Mouse (Mus musculus) left cerebral cortex, adult 2 months (tissue): ENCODE data around the gene Syt16. TPM values are rescaled to one million over a fixed set of nuclear protein-coding genes. Genes with fewer than 3 reads are reported as not detected.

Source experiments
- DNase-seq, 2 experiments: peaks; one replicate each; pipeline ENCODE4 v3.0.0; 2021 to 2022; ENCODE audit warnings: low spot score in 2 of 2, mixed read lengths in 1 of 2; ENCODE audit errors: extremely low spot score in 1 of 2
- H3K27ac ChIP-seq: fragments of 200-600 bp; 2 replicates; pipeline ENCODE4 v1.8.1; 2022
- H3K4me3 ChIP-seq: fragments of 200-600 bp; 2 replicates; pipeline ENCODE4 v1.8.1; 2022
- CTCF ChIP-seq: fragments of 200-600 bp; IDR thresholded peaks from 2 replicates; pipeline ENCODE4 v1.8.1; 2022; ENCODE audit warnings: antibody characterized with exemption, mild to moderate bottlenecking, moderate library complexity
- intact Hi-C: fragments of 180-260 bp; cut with DNase I; formaldehyde crosslinking; loops from one replicate; pipeline ENCODE4 v1.15.1; 2025
- total RNA-seq, 2 experiments: library from RNA; stranded (reverse); gene quantifications; 2 replicates each; pipeline ENCODE4 v1.2.3; 2021

The Syt16 gene
- total RNA-seq, 2 experiments from 2014 or later = 78.1 to 82.7 TPM

- no peak overlapping the region for H3K4me3 ChIP-seq
- no peak overlapping the region for H3K27ac ChIP-seq
- peak in 1 of 2 experiments; percentile 38 for DNase-seq
- no peak for TF ChIP-seq CTCF
- intact Hi-C loops = loop anchor here (2.0 to 5.0 kb wide), 3 partner anchors 80 to 132 kb away; no protein-coding TSS in a partner anchor
Measured at GRCm38 (mm10) chr12:74188815-74189214, 191.4 kb downstream of the Syt16 start.

- H3K4me3 ChIP-seq = no peak overlapping the region
- no peak for DNase-seq
- intact Hi-C loops = loop anchor here (2.0 to 5.0 kb wide), 3 partner anchors 81 to 133 kb away; no protein-coding TSS in a partner anchor
- no peak for TF ChIP-seq CTCF
- no peak overlapping the region for H3K27ac ChIP-seq
Measured at GRCm38 (mm10) chr12:74189840-74190239, 192.4 kb downstream of the Syt16 start.

GRCm38 (mm10) chr12:74190297-74190696, 192.8 kb downstream of the Syt16 start:
- intact Hi-C loops = no loop called here
- Histone ChIP-seq H3K27ac (no peak overlapping the region), H3K4me3 (no peak overlapping the region)
- no peak for DNase-seq
- no peak for TF ChIP-seq CTCF

- Histone ChIP-seq H3K4me3 (no peak overlapping the region), H3K27ac (no peak overlapping the region)
- DNase-seq = no peak
- no peak for TF ChIP-seq CTCF
- intact Hi-C loops = no loop called here
Measured at GRCm38 (mm10) chr12:74192552-74192951, 195.1 kb downstream of the Syt16 start.

GRCm38 (mm10) chr12:74201410-74201809, 203.9 kb downstream of the Syt16 start:
- no peak overlapping the region for H3K4me3 ChIP-seq
- intact Hi-C loops = no loop called here
- DNase-seq = no peak
- H3K27ac ChIP-seq = no peak overlapping the region
- TF ChIP-seq CTCF = no peak

GRCm38 (mm10) chr12:74202431-74203042, 205.1 kb downstream of the Syt16 start:
- no peak overlapping the region for H3K27ac ChIP-seq
- no peak for DNase-seq
- TF ChIP-seq CTCF = no peak
- intact Hi-C loops = no loop called here
- H3K4me3 ChIP-seq = no peak overlapping the region

- Histone ChIP-seq H3K27ac (no peak overlapping the region), H3K4me3 (no peak overlapping the region)
- intact Hi-C loops = no loop called here
- DNase-seq = no peak
- TF ChIP-seq CTCF = no peak
Measured at GRCm38 (mm10) chr12:74212156-74212555, 214.7 kb downstream of the Syt16 start.

- H3K4me3 ChIP-seq = no peak overlapping the region
- intact Hi-C loops = no loop called here
- DNase-seq = peak in 1 of 2 experiments; percentile 48
- H3K27ac ChIP-seq = no peak overlapping the region
- no peak for TF ChIP-seq CTCF
Measured at GRCm38 (mm10) chr12:74216103-74216728, 218.8 kb downstream of the Syt16 start.

GRCm38 (mm10) chr12:74219909-74220308, 222.4 kb downstream of the Syt16 start:
- Histone ChIP-seq H3K4me3 (no peak overlapping the region), H3K27ac (no peak overlapping the region)
- intact Hi-C loops = no loop called here
- DNase-seq = no peak
- no peak for TF ChIP-seq CTCF

- no peak overlapping the region for H3K27ac ChIP-seq
- no peak overlapping the region for H3K4me3 ChIP-seq
- TF ChIP-seq CTCF = no peak
- no peak for DNase-seq
- intact Hi-C loops = no loop called here
Measured at GRCm38 (mm10) chr12:74220651-74221050, 223.2 kb downstream of the Syt16 start.

GRCm38 (mm10) chr12:74230808-74231207, 233.3 kb downstream of the Syt16 start:
- intact Hi-C loops = loop anchor here (5.0 kb wide), 1 partner anchor 51 kb away; no protein-coding TSS in a partner anchor
- Histone ChIP-seq H3K27ac (peak overlapping the region; percentile 61), H3K4me3 (no peak overlapping the region)
- no peak for TF ChIP-seq CTCF
- peak in 1 of 2 experiments; percentile 21 for DNase-seq

- no peak for DNase-seq
- peak overlapping the region; percentile 47; the same call in 1 of the 2 replicates for H3K27ac ChIP-seq
- intact Hi-C loops = loop anchor here (5.0 kb wide), 1 partner anchor 49 kb away; no protein-coding TSS in a partner anchor
Measured at GRCm38 (mm10) chr12:74232845-74233244, 235.4 kb downstream of the Syt16 start.

More at GRCm38 (mm10) chr12:74232845-74233244, 235.4 kb downstream of the Syt16 start:
- H3K4me3 ChIP-seq = no peak overlapping the region
- TF ChIP-seq CTCF = no peak
